Mouse (Mus musculus) retina, adult 2 months (tissue): ENCODE data around the gene Sema5a.
A peak's percentile ranks its signal among the peaks of the same experiment; 100 is the strongest.

Source experiments
- DNase-seq: peaks from one replicate; pipeline ENCODE4 v3.0.0-alpha.2; 2012; ENCODE audit warnings: low read depth, low spot score

Gene Sema5a

GRCm38 (mm10) chr15:32437654-32438053 lies 193.0 kb downstream of the Sema5a start:
- DNase-seq: peak; percentile 28

GRCm38 (mm10) chr15:32442745-32443144 lies 198.1 kb downstream of the Sema5a start:
- DNase-seq: no peak

GRCm38 (mm10) chr15:32447558-32448349 lies 203.1 kb downstream of the Sema5a start:
- no peak for DNase-seq

GRCm38 (mm10) chr15:32459046-32459445 lies 214.4 kb downstream of the Sema5a start:
- DNase-seq: no peak

- no peak for DNase-seq
These were observed 215.6 kb downstream of the Sema5a start for GRCm38 (mm10) chr15:32460238-32460637.

GRCm38 (mm10) chr15:32471480-32472050 lies 227.0 kb downstream of the Sema5a start:
- DNase-seq: no peak

- no peak for DNase-seq
These were observed 236.1 kb downstream of the Sema5a start for GRCm38 (mm10) chr15:32480747-32481146.

- DNase-seq: no peak
These were observed 240.7 kb downstream of the Sema5a start for GRCm38 (mm10) chr15:32485064-32485964.

- DNase-seq: no peak
These were observed 243.4 kb downstream of the Sema5a start for GRCm38 (mm10) chr15:32487968-32488367.

- no peak for DNase-seq
These were observed 249.6 kb downstream of the Sema5a start for GRCm38 (mm10) chr15:32494219-32494618.

- DNase-seq: no peak
These were observed 250.3 kb downstream of the Sema5a start for GRCm38 (mm10) chr15:32494899-32495298.

GRCm38 (mm10) chr15:32496880-32497279 lies 252.3 kb downstream of the Sema5a start:
- DNase-seq: no peak

GRCm38 (mm10) chr15:32505941-32506340 lies 261.3 kb downstream of the Sema5a start:
- no peak for DNase-seq

- no peak for DNase-seq
These were observed 263.7 kb downstream of the Sema5a start for GRCm38 (mm10) chr15:32508282-32508681.

- no peak for DNase-seq
These were observed 270.3 kb downstream of the Sema5a start for GRCm38 (mm10) chr15:32514877-32515276.

GRCm38 (mm10) chr15:32517954-32518353 lies 273.3 kb downstream of the Sema5a start:
- no peak for DNase-seq

GRCm38 (mm10) chr15:32532539-32532938 lies 287.9 kb downstream of the Sema5a start:
- no peak for DNase-seq

GRCm38 (mm10) chr15:32533541-32534080 lies 289.0 kb downstream of the Sema5a start:
- no peak for DNase-seq

GRCm38 (mm10) chr15:32536755-32537503 lies 292.3 kb downstream of the Sema5a start:
- no peak for DNase-seq

- no peak for DNase-seq
These were observed 292.8 kb downstream of the Sema5a start for GRCm38 (mm10) chr15:32537504-32537792.

- no peak for DNase-seq
These were observed 293.5 kb downstream of the Sema5a start for GRCm38 (mm10) chr15:32538092-32538491.
